Mouse (Mus musculus): ENCODE data around the gene 1190005I06Rik. TPM values are rescaled to one million over a fixed set of nuclear protein-coding genes. Genes with fewer than 3 reads are reported as not detected.
A peak's percentile ranks its signal among the peaks of the same experiment; 100 is the strongest.

The 1190005I06Rik gene
- polyA plus RNA-seq, 1 experiment: 1.6 TPM

GRCm38 (mm10) chr8:120591587-120592292 lies 55.7 kb downstream of the 1190005I06Rik start:
- no peak overlapping the region for H3K27ac ChIP-seq (ENCODE audit: insufficient read depth, low read depth, low read length)
- WGBS: 23% methylated on average over 10 of the region's 10 CpGs
- no peak overlapping the region for H3K4me3 ChIP-seq (ENCODE audit: low read depth, low read length)
- peaks cover 3% of the 10 kb centered on the region for H3K4me1 ChIP-seq (ENCODE audit: control insufficient read depth, insufficient read depth, insufficient read length, low read length)
- no peaks in the 10 kb centered on the region for H3K27me3 ChIP-seq (ENCODE audit: control insufficient read depth, insufficient read depth, low read length)
- H3K36me3 ChIP-seq (ENCODE audit: control insufficient read depth, insufficient read depth, low read length): no peaks in the 10 kb centered on the region
- TF ChIP-seq CTCF (IDR thresholded peaks at IDR 0.05; ENCODE audit: extremely low read depth, insufficient read length, insufficient replicate concordance, low read depth, low read length): no peak
- no peak for TF ChIP-seq POLR2A (IDR thresholded peaks at IDR 0.05; ENCODE audit: low read depth, low read length)

- Histone ChIP-seq H3K36me3 (ENCODE audit: control insufficient read depth, insufficient read depth, low read length) (no peaks in the 10 kb centered on the region), H3K27ac (ENCODE audit: insufficient read depth, low read depth, low read length) (no peak overlapping the region), H3K4me3 (ENCODE audit: low read depth, low read length) (no peak overlapping the region), H3K4me1 (ENCODE audit: control insufficient read depth, insufficient read depth, insufficient read length, low read length) (peaks cover 3% of the 10 kb centered on the region), H3K27me3 (ENCODE audit: control insufficient read depth, insufficient read depth, low read length) (no peaks in the 10 kb centered on the region)
- 0 out of 2 replicates have a peak, but pooled peaks have one; percentile 5 for TF ChIP-seq CTCF (IDR thresholded peaks at IDR 0.05; ENCODE audit: extremely low read depth, insufficient read length, insufficient replicate concordance, low read depth, low read length)
- no peak for TF ChIP-seq POLR2A (IDR thresholded peaks at IDR 0.05; ENCODE audit: low read depth, low read length)
- WGBS: 43% methylated on average over 2 of the region's 2 CpGs
Measured at GRCm38 (mm10) chr8:120589921-120590320, 57.5 kb downstream of the 1190005I06Rik start.

GRCm38 (mm10) chr8:120588908-120589771 lies 58.3 kb downstream of the 1190005I06Rik start, which contains the start of gene Gins2:
Gene Gins2 (minus strand): TSS chr8:120589304.
- H3K36me3 ChIP-seq (ENCODE audit: control insufficient read depth, insufficient read depth, low read length): no peaks in the 10 kb centered on the region
- H3K27me3 ChIP-seq (ENCODE audit: control insufficient read depth, insufficient read depth, low read length): no peaks in the 10 kb centered on the region
- H3K4me3 ChIP-seq (ENCODE audit: low read depth, low read length): peak within 1 kb of the TSS; percentile 79
- H3K4me1 ChIP-seq (ENCODE audit: control insufficient read depth, insufficient read depth, insufficient read length, low read length): peaks cover 3% of the 10 kb centered on the region
- TF ChIP-seq POLR2A (IDR thresholded peaks at IDR 0.05; ENCODE audit: low read depth, low read length) (0 out of 2 replicates have a peak, but pooled peaks have one; percentile 14), CTCF (IDR thresholded peaks at IDR 0.05; ENCODE audit: extremely low read depth, insufficient read length, insufficient replicate concordance, low read depth, low read length) (no peak)
- no peak within 1 kb of the TSS for H3K27ac ChIP-seq (ENCODE audit: insufficient read depth, low read depth, low read length)
- WGBS: under 1% methylated on average over 67 of the region's 67 CpGs

DNA sequence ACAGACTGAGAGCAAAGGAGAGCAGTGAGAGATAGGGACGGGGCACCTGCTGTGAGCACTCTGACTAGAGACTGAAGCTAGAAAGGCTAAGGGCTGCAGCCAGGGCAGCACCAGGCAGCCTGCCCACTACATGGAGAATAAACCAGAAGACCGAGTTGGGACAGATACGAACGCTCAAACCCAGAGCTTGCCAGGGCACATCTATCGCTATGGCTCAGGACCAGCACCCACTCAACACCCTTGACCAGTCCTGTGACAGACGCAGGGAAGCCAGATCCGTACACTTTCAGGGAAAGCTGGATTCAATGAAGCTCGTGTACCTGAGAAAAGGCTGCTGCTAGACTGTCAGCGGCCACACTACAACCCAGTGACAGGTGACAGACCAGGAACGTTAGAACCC lies 61.9 kb downstream of the 1190005I06Rik start:
- Histone ChIP-seq H3K4me3 (ENCODE audit: low read depth, low read length) (no peak overlapping the region), H3K36me3 (ENCODE audit: control insufficient read depth, insufficient read depth, low read length) (peaks cover 7% of the 10 kb centered on the region), H3K27ac (ENCODE audit: insufficient read depth, low read depth, low read length) (no peak overlapping the region), H3K4me1 (ENCODE audit: control insufficient read depth, insufficient read depth, insufficient read length, low read length) (peaks cover 3% of the 10 kb centered on the region), H3K27me3 (ENCODE audit: control insufficient read depth, insufficient read depth, low read length) (no peaks in the 10 kb centered on the region)
- 86% methylated on average over 10 of the region's 10 CpGs for WGBS
- no peak for TF ChIP-seq POLR2A (IDR thresholded peaks at IDR 0.05; ENCODE audit: low read depth, low read length)
- TF ChIP-seq CTCF (IDR thresholded peaks at IDR 0.05; ENCODE audit: extremely low read depth, insufficient read length, insufficient replicate concordance, low read depth, low read length): no peak

DNA sequence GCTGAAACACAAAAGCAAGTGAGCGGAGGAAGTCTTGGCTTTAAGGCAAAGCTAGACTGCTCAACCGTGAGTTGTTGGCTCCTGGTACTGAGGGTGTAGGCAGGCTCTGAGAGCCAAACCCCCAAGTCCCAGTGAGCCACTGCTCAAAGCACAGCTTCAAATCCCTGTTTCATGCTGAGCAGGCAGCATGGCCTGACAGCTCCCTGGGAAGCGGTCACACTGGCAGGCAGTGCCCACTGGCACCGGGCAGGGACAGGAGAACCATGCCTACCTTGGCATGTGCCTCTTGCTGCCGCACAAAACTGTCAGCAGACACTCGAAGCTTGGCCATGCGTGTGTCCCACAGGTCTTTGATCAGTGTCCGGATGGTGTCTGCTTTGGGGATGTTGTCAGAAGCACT lies 65.6 kb downstream of the 1190005I06Rik start:
- Histone ChIP-seq H3K27me3 (ENCODE audit: control insufficient read depth, insufficient read depth, low read length) (no peaks in the 10 kb centered on the region), H3K4me1 (ENCODE audit: control insufficient read depth, insufficient read depth, insufficient read length, low read length) (no peaks in the 10 kb centered on the region), H3K27ac (ENCODE audit: insufficient read depth, low read depth, low read length) (no peak overlapping the region), H3K36me3 (ENCODE audit: control insufficient read depth, insufficient read depth, low read length) (peaks cover 41% of the 10 kb centered on the region), H3K4me3 (ENCODE audit: low read depth, low read length) (no peak overlapping the region)
- 91% methylated on average over 8 of the region's 8 CpGs for WGBS
- TF ChIP-seq POLR2A (IDR thresholded peaks at IDR 0.05; ENCODE audit: low read depth, low read length): no peak
- TF ChIP-seq CTCF (IDR thresholded peaks at IDR 0.05; ENCODE audit: extremely low read depth, insufficient read length, insufficient replicate concordance, low read depth, low read length): no peak

DNA sequence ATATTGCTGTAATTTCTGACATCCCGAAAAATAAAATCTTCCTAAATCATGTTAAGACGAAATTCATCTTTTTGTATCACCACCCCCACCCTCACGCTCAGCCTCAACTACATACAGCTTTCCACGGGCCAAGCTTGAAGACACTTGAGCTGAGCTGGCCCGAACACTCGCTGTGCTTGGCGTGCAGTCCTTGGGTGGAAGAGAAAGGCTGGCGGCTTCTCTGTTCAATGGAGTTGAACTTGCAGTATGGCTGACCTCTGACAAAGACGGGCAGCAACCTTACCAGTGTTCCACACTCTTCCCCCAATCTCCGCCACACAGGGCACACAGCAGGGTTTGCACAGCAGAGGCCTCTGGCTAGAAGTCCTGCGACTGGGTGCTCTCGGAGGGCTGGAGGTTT lies 66.1 kb downstream of the 1190005I06Rik start:
- TF ChIP-seq POLR2A (IDR thresholded peaks at IDR 0.05; ENCODE audit: low read depth, low read length): 0 out of 2 replicates have a peak, but pooled peaks have one; percentile 23
- TF ChIP-seq CTCF (IDR thresholded peaks at IDR 0.05; ENCODE audit: extremely low read depth, insufficient read length, insufficient replicate concordance, low read depth, low read length): no peak

More for the DNA sequence above, 66.1 kb downstream of the 1190005I06Rik start:
- WGBS: 92% methylated on average over 12 of the region's 12 CpGs
- peaks cover 46% of the 10 kb centered on the region for H3K36me3 ChIP-seq (ENCODE audit: control insufficient read depth, insufficient read depth, low read length)
- no peaks in the 10 kb centered on the region for H3K4me1 ChIP-seq (ENCODE audit: control insufficient read depth, insufficient read depth, insufficient read length, low read length)
- H3K27me3 ChIP-seq (ENCODE audit: control insufficient read depth, insufficient read depth, low read length): no peaks in the 10 kb centered on the region
- H3K4me3 ChIP-seq (ENCODE audit: low read depth, low read length): no peak overlapping the region
- H3K27ac ChIP-seq (ENCODE audit: insufficient read depth, low read depth, low read length): no peak overlapping the region

Measured in small intestine, adult 2 months (tissue).